Mouse (Mus musculus) forebrain, embryonic 16.5 days (tissue): Measurements from ENCODE around the gene Esrrg. TPM values are rescaled to one million over a fixed set of nuclear protein-coding genes. Genes with fewer than 3 reads are reported as not detected.
A peak's percentile ranks its signal among the peaks of the same experiment; 100 is the strongest.

ENCODE experiments used
- ATAC-seq: fragments of 200-750 bp; cut with Nextera tagmentation; 2 replicates; pipeline ENCODE4 v1.8.0; 2017; ENCODE audit warnings: mild to moderate bottlenecking, moderate library complexity
- H3K27ac ChIP-seq: fragments of 300-500 bp; sonication (generic); 2 replicates; pipeline ENCODE4 v1.5.1; 2014; ENCODE audit warnings: low read length, control low read depth
- H3K27me3 ChIP-seq: fragments of 300-500 bp; sonication (generic); replicated peaks from 2 replicates; pipeline ENCODE4 v1.6.1; 2014; ENCODE audit warnings: low read length; ENCODE audit not compliant: control insufficient read depth, insufficient read depth
- H3K36me3 ChIP-seq: fragments of 300-500 bp; sonication (generic); 2 replicates; pipeline ENCODE4 v1.6.1; 2014; ENCODE audit not compliant: control insufficient read depth, insufficient read depth
- H3K4me1 ChIP-seq: fragments of 300-500 bp; sonication (generic); replicated peaks from 2 replicates; pipeline ENCODE4 v1.6.1; 2014; ENCODE audit warnings: low read length; ENCODE audit not compliant: control insufficient read depth, insufficient read depth
- H3K4me2 ChIP-seq: fragments of 300-500 bp; sonication (generic); 2 replicates; pipeline ENCODE4 v1.6.1; 2014; ENCODE audit warnings: mild to moderate bottlenecking, low read length, control low read depth
- H3K4me3 ChIP-seq: fragments of 300-500 bp; sonication (generic); replicated peaks from 2 replicates; pipeline ENCODE4 v1.5.1; 2014; ENCODE audit warnings: mild to moderate bottlenecking, low read length, control low read depth
- H3K9ac ChIP-seq: fragments of 300-500 bp; sonication (generic); replicated peaks from 2 replicates; pipeline ENCODE4 v1.6.1; 2014; ENCODE audit warnings: low read depth, low read length, control low read depth
- H3K9me3 ChIP-seq: fragments of 300-500 bp; sonication (generic); 2 replicates; pipeline ENCODE4 v1.6.1; 2016; ENCODE audit warnings: low read length; ENCODE audit not compliant: control insufficient read depth
- WGBS: fragments of 180-500 bp; shearing (Covaris S2); extraction: QIAGEN DNeasy Blood & Tissue Kit; methylation state at CpG from one replicate; pipeline ENCODE4 v1.1.7; 2014; 5-methylcytosine and 5-hydroxymethylcytosine counted together
- polyA plus RNA-seq: library from polyadenylated mRNA; unstranded; fragments of >200 nt; fragmentation: Nextera tagmentation; extraction: Ambion mirVana; gene quantifications from 2 replicates; pipeline ENCODE4 v1.2.1, GENCODE M21; 2015

Esrrg gene
- polyA plus RNA-seq, 1 experiment from 2014 or later, result 11.2 TPM

DNA sequence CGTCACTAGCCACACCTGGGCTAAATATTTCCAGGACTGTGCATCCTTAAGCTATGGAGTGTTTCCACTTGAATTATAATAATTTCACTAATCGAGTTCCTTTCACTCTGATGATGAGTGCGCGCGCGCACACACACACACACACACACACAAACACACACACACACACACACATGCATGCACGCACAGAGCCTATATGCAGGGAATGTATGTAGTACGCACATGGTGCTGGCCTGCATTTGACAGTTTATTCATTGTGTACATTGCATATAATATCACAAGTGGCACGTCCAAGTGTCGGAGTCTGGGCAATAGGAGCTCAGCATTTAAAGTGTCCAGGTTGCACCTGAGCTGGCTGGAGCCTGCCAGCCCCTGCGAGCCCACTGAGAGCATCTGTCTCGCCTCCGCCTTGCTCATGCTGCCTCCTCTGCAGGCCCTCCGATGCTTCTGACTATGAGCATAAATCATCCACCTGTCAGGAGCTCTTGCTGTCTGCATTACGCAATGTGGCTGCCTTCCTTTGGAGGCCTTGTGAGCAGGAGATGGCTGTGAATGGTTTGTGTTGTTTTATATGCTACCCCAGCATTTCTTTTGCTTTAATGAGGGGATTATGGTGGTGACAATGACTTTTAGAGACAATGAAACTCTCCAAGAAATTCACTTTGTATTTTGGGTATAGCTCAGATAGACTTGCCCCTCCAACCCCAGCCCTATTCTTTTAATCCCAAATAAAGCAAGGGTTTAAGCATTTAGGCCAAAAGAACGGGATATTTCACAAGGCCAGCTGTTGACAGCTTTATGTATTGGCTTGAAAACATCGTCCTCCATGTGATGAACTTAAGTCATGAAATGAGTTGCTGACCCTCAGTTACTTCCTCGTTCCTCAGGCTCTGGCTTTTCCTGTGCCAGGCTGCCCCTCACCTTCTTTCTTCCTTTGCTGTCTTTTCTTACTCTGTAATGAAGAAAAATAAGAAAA is 474.4 kb downstream of the Esrrg start:
- Histone ChIP-seq H3K4me1 (peaks cover 28% of the 10 kb centered on the region), H3K4me2 (no peak overlapping the region), H3K36me3 (no peaks in the 10 kb centered on the region), H3K9ac (no peak overlapping the region), H3K27ac (no peak overlapping the region), H3K9me3 (no peaks in the 10 kb centered on the region), H3K27me3 (no peaks in the 10 kb centered on the region), H3K4me3 (no peak overlapping the region)
- no peak for ATAC-seq
- WGBS, result 62% methylated on average over 18 of the region's 18 CpGs

DNA sequence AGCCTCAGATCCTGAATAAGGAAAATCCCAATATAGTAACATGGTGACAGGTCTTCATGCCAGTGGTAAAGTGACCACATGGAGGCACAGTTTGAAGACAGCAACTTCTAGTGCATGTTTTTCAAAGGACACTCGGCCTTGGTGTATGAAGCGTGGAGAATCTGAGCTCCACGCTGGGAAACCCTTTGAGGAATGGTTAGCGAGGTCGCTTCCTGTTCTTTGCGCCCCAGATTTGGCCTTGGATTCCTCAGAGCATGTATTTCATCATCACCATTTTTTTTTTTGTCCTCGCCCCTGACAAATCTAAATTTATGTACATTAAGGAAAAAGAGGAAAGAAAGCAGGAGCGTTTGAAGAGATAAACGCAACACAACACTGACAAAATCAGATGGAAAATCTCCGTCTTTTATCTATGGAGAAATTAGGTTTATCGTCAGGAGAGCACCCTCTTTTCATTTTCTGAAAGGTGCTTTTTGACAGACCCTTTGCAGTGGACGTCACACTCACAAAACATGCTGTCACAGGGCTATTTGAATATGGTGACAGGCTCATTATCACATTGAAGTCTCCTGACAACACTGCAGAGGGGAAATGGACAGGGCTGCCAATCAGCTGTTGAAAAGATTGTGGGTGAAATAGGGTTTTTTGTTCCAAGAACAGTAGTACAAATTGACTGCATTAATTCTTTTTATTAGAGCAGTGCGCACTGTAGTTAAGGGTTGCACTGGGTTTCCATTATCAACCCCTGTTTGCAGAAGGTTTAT is 476.7 kb downstream of the Esrrg start:
- Histone ChIP-seq H3K4me1 (peaks cover 28% of the 10 kb centered on the region), H3K4me3 (no peak overlapping the region), H3K36me3 (no peaks in the 10 kb centered on the region), H3K9ac (no peak overlapping the region), H3K27ac (peak overlapping the region; percentile 51; the same call in 1 of the 2 replicates), H3K9me3 (no peaks in the 10 kb centered on the region), H3K27me3 (no peaks in the 10 kb centered on the region), H3K4me2 (peak overlapping the region; percentile 9; the same call in 1 of the 2 replicates)
- peak; percentile 94 for ATAC-seq
- WGBS, result 31% methylated on average over 13 of the region's 13 CpGs

DNA sequence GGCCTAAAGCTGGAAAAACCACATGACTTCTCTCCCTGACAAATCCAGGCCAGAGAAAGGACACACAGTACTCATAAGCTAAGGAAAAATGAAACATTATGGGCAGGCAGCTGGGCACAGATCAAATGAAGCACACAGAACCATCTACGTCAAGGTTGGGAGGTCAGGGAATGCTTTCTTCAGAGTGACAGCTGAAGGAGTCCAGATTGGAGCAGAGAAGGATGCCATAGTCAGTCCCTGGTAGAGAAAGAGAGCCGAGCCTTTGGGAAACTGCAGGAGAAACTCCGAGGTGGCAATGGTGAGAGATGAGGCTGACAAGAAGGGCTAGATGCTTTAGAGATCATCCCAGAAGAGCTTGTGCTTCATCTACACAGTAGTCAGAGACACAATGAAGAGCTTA is 485.1 kb downstream of the Esrrg start:
- H3K4me1 ChIP-seq, result no peaks in the 10 kb centered on the region
- WGBS, result 85% methylated on average over 3 of the region's 3 CpGs
- ATAC-seq, result no peak

GRCm38 (mm10) chr1:188101832-188102231 is 493.2 kb downstream of the Esrrg start:
- H3K4me2 ChIP-seq, result no peak overlapping the region
- no peak overlapping the region for H3K27ac ChIP-seq
- WGBS, result 67% methylated on average over 7 of the region's 7 CpGs
- H3K36me3 ChIP-seq, result no peaks in the 10 kb centered on the region
- no peaks in the 10 kb centered on the region for H3K4me1 ChIP-seq
- H3K27me3 ChIP-seq, result no peaks in the 10 kb centered on the region
- no peak for ATAC-seq
- no peak overlapping the region for H3K9ac ChIP-seq
- no peak overlapping the region for H3K4me3 ChIP-seq
- H3K9me3 ChIP-seq, result no peaks in the 10 kb centered on the region

More for the DNA sequence above, 485.1 kb downstream of the Esrrg start:
- Histone ChIP-seq H3K4me2 (no peak overlapping the region), H3K27me3 (no peaks in the 10 kb centered on the region), H3K36me3 (no peaks in the 10 kb centered on the region), H3K9ac (no peak overlapping the region), H3K9me3 (no peaks in the 10 kb centered on the region), H3K27ac (no peak overlapping the region), H3K4me3 (no peak overlapping the region)

DNA sequence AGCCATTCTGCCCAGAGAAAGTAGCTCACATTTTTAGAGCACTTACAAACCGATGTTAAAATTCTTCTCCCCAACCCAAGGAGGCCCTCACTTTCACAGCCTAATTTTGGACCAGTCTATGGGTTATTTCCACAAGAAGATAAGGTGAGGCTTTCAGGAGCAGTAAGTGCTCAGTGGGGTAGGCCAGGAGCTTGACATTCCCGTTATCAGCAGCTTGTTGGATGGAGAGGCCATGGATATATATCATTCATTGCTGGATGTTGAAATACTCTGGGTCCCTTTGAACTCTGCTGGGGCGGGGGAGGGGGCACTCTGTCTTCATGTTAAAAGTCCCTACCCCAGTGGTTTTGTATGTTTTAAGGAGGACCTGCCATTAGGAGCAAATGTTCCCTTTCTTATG is 494.6 kb downstream of the Esrrg start:
- ATAC-seq, result no peak
- H3K27ac ChIP-seq, result no peak overlapping the region
- 58% methylated on average over 3 of the region's 3 CpGs for WGBS

GRCm38 (mm10) chr1:188105516-188105915 is 496.9 kb downstream of the Esrrg start:
- Histone ChIP-seq H3K9me3 (no peaks in the 10 kb centered on the region), H3K4me3 (no peak overlapping the region), H3K4me2 (no peak overlapping the region), H3K9ac (no peak overlapping the region), H3K4me1 (no peaks in the 10 kb centered on the region), H3K27me3 (no peaks in the 10 kb centered on the region), H3K36me3 (no peaks in the 10 kb centered on the region), H3K27ac (no peak overlapping the region)
- ATAC-seq, result no peak
- 15% methylated on average over 4 of the region's 4 CpGs for WGBS

More for the DNA sequence above, 494.6 kb downstream of the Esrrg start:
- H3K9me3 ChIP-seq, result no peaks in the 10 kb centered on the region
- no peaks in the 10 kb centered on the region for H3K27me3 ChIP-seq
- no peak overlapping the region for H3K4me3 ChIP-seq
- H3K9ac ChIP-seq, result no peak overlapping the region
- H3K4me2 ChIP-seq, result no peak overlapping the region
- no peaks in the 10 kb centered on the region for H3K4me1 ChIP-seq
- H3K36me3 ChIP-seq, result no peaks in the 10 kb centered on the region

DNA sequence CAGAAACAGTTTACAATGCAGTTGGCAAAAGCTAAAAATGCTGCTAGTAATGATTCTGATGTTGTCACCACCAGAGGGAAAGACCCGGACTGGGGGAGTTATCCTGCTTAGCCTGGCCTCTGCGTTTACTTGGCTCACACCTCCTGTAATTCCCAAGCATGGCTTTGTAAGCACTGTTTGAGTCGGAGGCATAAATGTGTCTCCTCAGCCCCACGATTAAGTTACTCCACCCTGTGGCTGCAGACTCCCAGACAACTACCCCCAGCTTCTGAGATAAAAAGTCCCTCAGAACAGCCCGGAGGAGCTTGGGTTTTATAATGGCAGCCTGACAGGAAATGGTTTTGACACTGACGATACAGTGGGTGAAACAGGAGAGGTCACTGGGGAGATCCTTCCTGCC is 499.4 kb downstream of the Esrrg start:
- Histone ChIP-seq H3K9ac (no peak overlapping the region), H3K27me3 (no peaks in the 10 kb centered on the region), H3K27ac (no peak overlapping the region), H3K9me3 (no peaks in the 10 kb centered on the region), H3K4me3 (no peak overlapping the region), H3K4me2 (no peak overlapping the region), H3K4me1 (no peaks in the 10 kb centered on the region), H3K36me3 (no peaks in the 10 kb centered on the region)
- ATAC-seq, result no peak
- 68% methylated on average over 6 of the region's 6 CpGs for WGBS

DNA sequence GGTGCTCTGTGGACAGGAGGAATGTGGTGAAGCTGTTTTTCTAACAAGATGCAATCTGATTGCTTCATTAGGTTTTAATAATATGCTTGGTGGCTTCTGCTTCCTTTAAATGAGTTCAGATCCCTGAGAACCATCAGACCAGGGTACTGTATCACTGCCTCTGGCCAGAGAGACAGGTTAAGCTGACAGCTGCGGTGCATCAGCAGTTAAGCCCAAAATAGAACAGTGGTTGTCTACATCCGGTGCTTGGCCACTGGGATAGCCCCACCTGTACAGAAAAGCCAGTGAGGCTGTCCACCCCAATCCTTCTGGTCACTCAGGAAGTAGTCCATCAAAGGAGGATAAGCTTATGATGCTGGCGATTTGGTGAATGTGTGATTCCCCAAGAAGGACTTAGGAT is 503.0 kb downstream of the Esrrg start:
- Histone ChIP-seq H3K36me3 (no peaks in the 10 kb centered on the region), H3K4me2 (no peak overlapping the region)
- WGBS, result 87% methylated on average over 3 of the region's 3 CpGs

GRCm38 (mm10) chr1:188113240-188113639 is 504.6 kb downstream of the Esrrg start:
- Histone ChIP-seq H3K27ac (no peak overlapping the region), H3K9me3 (no peaks in the 10 kb centered on the region), H3K4me3 (no peak overlapping the region), H3K4me1 (peaks cover 3% of the 10 kb centered on the region), H3K27me3 (no peaks in the 10 kb centered on the region), H3K4me2 (no peak overlapping the region), H3K9ac (no peak overlapping the region), H3K36me3 (no peaks in the 10 kb centered on the region)
- 82% methylated on average over 3 of the region's 3 CpGs for WGBS
- ATAC-seq, result no peak

More for the DNA sequence above, 503.0 kb downstream of the Esrrg start:
- Histone ChIP-seq H3K27me3 (no peaks in the 10 kb centered on the region), H3K4me1 (no peaks in the 10 kb centered on the region), H3K9me3 (no peaks in the 10 kb centered on the region), H3K27ac (no peak overlapping the region), H3K9ac (no peak overlapping the region), H3K4me3 (no peak overlapping the region)
- no peak for ATAC-seq
